21 mouse cellular contexts compared by ENCODE assay signal in genomic region chr6:149221296-149221695, GRCm38 (mm10). TPM values are rescaled to one million over a fixed set of nuclear protein-coding genes. Genes with fewer than 3 reads are reported as not detected.
DNase-seq lines count a peak whose midpoint lies in the region; ATAC-seq and TF ChIP-seq lines count a peak whose summit lies in the region.
"Had no signal": no experiment of that assay in that cellular context is flagged by ENCODE, and none has a peak within 500 bp of the region (broad histone marks: within the 10 kb centered on the region; RNA-seq: fewer than 3 reads in every experiment).

No protein-coding gene starts in this region.

- no peak overlapping the region for H3K9ac ChIP-seq in kidney, embryonic 15.5 days
- H3K9ac ChIP-seq: embryonic facial prominence, embryonic 15.5 days; hindbrain, embryonic 15.5 days had no signal

- no peak for DNase-seq in kidney, adult 8-10 months
- peak; percentile 8 for DNase-seq in lung, postnatal 25 days (ENCODE audit: low spot score)
- no peak for DNase-seq in lung, adult 2 months
- no peak for DNase-seq in layer of hippocampus, adult 2 months (ENCODE audit: low spot score in 2 of 2)
- DNase-seq in frontal cortex, postnatal 10 days (ENCODE audit: low spot score in 2 of 2) = no peak
- DNase-seq: adrenal gland, adult 2 months; adrenal gland, postnatal 25 days; cerebellum, adult 18-20 months; cerebellum, postnatal 10 days; embryo, embryonic 11 days; gastrocnemius, postnatal 36 days; heart, adult 18-20 months; heart, postnatal 10 days had no signal

- ATAC-seq in kidney, embryonic 15.5 days (replicated peaks; ENCODE audit: low FRiP score) = no peak
- peak; percentile 68 for ATAC-seq in granulocyte monocyte progenitor cell, adult 5-6 weeks (replicated peaks; ENCODE audit: poor library complexity, severe bottlenecking)
- ATAC-seq: forebrain, embryonic 14.5 days had no signal

- TF ChIP-seq CTCF in lung, adult 2 months (IDR thresholded peaks at IDR 0.05; ENCODE audit: insufficient read depth, low read length) = no peak
- TF ChIP-seq CTCF in layer of hippocampus, adult 2 months (conservative IDR thresholded peaks at IDR 0.05) = no peak

- H3K4me3 ChIP-seq in kidney, embryonic 15.5 days (replicated peaks) = no peak overlapping the region
- no peak overlapping the region for H3K4me3 ChIP-seq in lung, adult 2 months (replicated peaks; ENCODE audit: extremely low read depth, low read depth, low read length)
- H3K4me3 ChIP-seq in layer of hippocampus, adult 2 months = no peak overlapping the region
- H3K4me3 ChIP-seq: embryonic facial prominence, embryonic 15.5 days; erythroblast, embryonic 14.5 days; forebrain, embryonic 10.5 days; heart, embryonic 10.5 days; hindbrain, embryonic 15.5 days had no signal

- H3K36me3 ChIP-seq in kidney, embryonic 15.5 days = no peaks in the 10 kb centered on the region
- H3K36me3 ChIP-seq: embryonic facial prominence, embryonic 15.5 days; forebrain, embryonic 10.5 days; heart, embryonic 10.5 days; hindbrain, embryonic 15.5 days had no signal

- no peaks in the 10 kb centered on the region for H3K4me1 ChIP-seq in kidney, embryonic 15.5 days
- H3K4me1 ChIP-seq in lung, adult 2 months (ENCODE audit: control insufficient read depth, insufficient read depth, low read length) = no peaks in the 10 kb centered on the region
- H3K4me1 ChIP-seq: embryonic facial prominence, embryonic 15.5 days; forebrain, embryonic 10.5 days; heart, embryonic 10.5 days; hindbrain, embryonic 15.5 days had no signal

- H3K9me3 ChIP-seq in kidney, embryonic 15.5 days (replicated peaks) = no peaks in the 10 kb centered on the region
- H3K9me3 ChIP-seq: embryonic facial prominence, embryonic 15.5 days; forebrain, embryonic 10.5 days; heart, embryonic 10.5 days; hindbrain, embryonic 15.5 days had no signal

- no peak overlapping the region for H3K4me2 ChIP-seq in kidney, embryonic 15.5 days
- H3K4me2 ChIP-seq: embryonic facial prominence, embryonic 15.5 days; hindbrain, embryonic 15.5 days had no signal

- H3K27me3 ChIP-seq in kidney, embryonic 15.5 days = no peaks in the 10 kb centered on the region
- H3K27me3 ChIP-seq: embryonic facial prominence, embryonic 15.5 days; hindbrain, embryonic 15.5 days had no signal

- TF ChIP-seq POLR2A in lung, adult 2 months (IDR thresholded peaks at IDR 0.05; ENCODE audit: borderline replicate concordance, extremely low read depth, low read depth, low read length) = no peak

- peak overlapping the region; percentile 45; the same call in 1 of the 2 replicates for H3K27ac ChIP-seq in kidney, embryonic 15.5 days
- H3K27ac ChIP-seq in layer of hippocampus, adult 2 months = no peak overlapping the region
- H3K27ac ChIP-seq: embryonic facial prominence, embryonic 15.5 days; forebrain, embryonic 10.5 days; heart, embryonic 10.5 days; hindbrain, embryonic 15.5 days had no signal

RNA-seq across cellular contexts. Expression of gene Amn1, which starts 32.8 kb away (rescaled TPM):
- 31.2 and 35.7 TPM in 2 replicates for polyA plus RNA-seq in kidney, embryonic 15.5 days (2015; fragmentation: Nextera tagmentation; extraction: Ambion mirVana)
- polyA plus RNA-seq in lung, adult 2 months (2012; rRNA removed) = 9.9 and 10.7 TPM in 2 replicates
- 5.3 and 10.1 TPM in 2 replicates for total RNA-seq in granulocyte monocyte progenitor cell, adult 5-6 weeks (2014; fragmentation: Nextera tagmentation)
- 6.1 and 8.7 TPM in 2 replicates for total RNA-seq in granulocyte monocyte progenitor cell, adult 5-6 weeks (2017)
- 10 to 100 TPM; 30.9 to 31.6 TPM for total RNA-seq in layer of hippocampus, adult 2 months (2021)
